Mouse (Mus musculus): ENCODE measurements around the gene Acp4.
"Not testable (repeated sequence)": the region's sequence is repeated elsewhere in the genome, so short reads cannot be mapped to it uniquely, and the experiment has no call there.

The Acp4 gene

GRCm38 (mm10) chr7:44257278-44257677 is at the start of gene Acp4:
Gene Acp4 (minus strand): TSS chr7:44257378.
- DNase-seq: no peak

GRCm38 (mm10) chr7:44306516-44307240 is 49.5 kb upstream of the Acp4 start, which contains the start of gene Clec11a:
Gene Clec11a (minus strand): TSS chr7:44306902.
- no peak for DNase-seq

GRCm38 (mm10) chr7:44305686-44306085 is 48.5 kb upstream of the Acp4 start:
- peak; percentile 20 for DNase-seq

- DNase-seq: peak; percentile 95
Measured at GRCm38 (mm10) chr7:44304775-44305641, 47.8 kb upstream of the Acp4 start.

- DNase-seq: no peak
Measured at GRCm38 (mm10) chr7:44304463-44304774, 47.2 kb upstream of the Acp4 start.

- DNase-seq: no peak
Measured at GRCm38 (mm10) chr7:44303346-44304340, 46.5 kb upstream of the Acp4 start.

GRCm38 (mm10) chr7:44297501-44297900 is 40.3 kb upstream of the Acp4 start:
- not testable (repeated sequence) for DNase-seq

- DNase-seq: no peak
Measured at GRCm38 (mm10) chr7:44291418-44291817, 34.2 kb upstream of the Acp4 start.

GRCm38 (mm10) chr7:44290986-44291385 is 33.8 kb upstream of the Acp4 start:
- DNase-seq: no peak

GRCm38 (mm10) chr7:44287760-44288159 is 30.6 kb upstream of the Acp4 start:
- DNase-seq: no peak

GRCm38 (mm10) chr7:44281586-44281985 is 24.4 kb upstream of the Acp4 start:
- DNase-seq: no peak

- no peak for DNase-seq
Measured at GRCm38 (mm10) chr7:44280959-44281358, 23.8 kb upstream of the Acp4 start.

- peak; percentile 40 for DNase-seq
Measured at GRCm38 (mm10) chr7:44277250-44277622, 20.1 kb upstream of the Acp4 start.

GRCm38 (mm10) chr7:44276461-44277249 is 19.5 kb upstream of the Acp4 start:
- DNase-seq: no peak

- DNase-seq: no peak
Measured at GRCm38 (mm10) chr7:44275546-44275945, 18.4 kb upstream of the Acp4 start.

- no peak for DNase-seq
Measured at GRCm38 (mm10) chr7:44274096-44274495, 16.9 kb upstream of the Acp4 start.

GRCm38 (mm10) chr7:44273446-44273845 is 16.3 kb upstream of the Acp4 start:
- no peak for DNase-seq

- no peak for DNase-seq
Measured at GRCm38 (mm10) chr7:44272546-44272945, 15.4 kb upstream of the Acp4 start.

GRCm38 (mm10) chr7:44271309-44271708 is 14.1 kb upstream of the Acp4 start:
- no peak for DNase-seq

GRCm38 (mm10) chr7:44269397-44269796 is 12.2 kb upstream of the Acp4 start:
- no peak for DNase-seq

- no peak for DNase-seq
Measured at GRCm38 (mm10) chr7:44268117-44268516, 10.9 kb upstream of the Acp4 start.

All from thymus, postnatal 14 days (tissue).